Mouse (Mus musculus): ENCODE results near the gene Prss50. TPM values are rescaled to one million over a fixed set of nuclear protein-coding genes. Genes with fewer than 3 reads are reported as not detected.

Gene Prss50
- polyA plus RNA-seq, 1 experiment from 2014 or later: 0.43 TPM

GRCm38 (mm10) chr9:110834411-110834810 lies 23.4 kb upstream of the Prss50 start, which contains the start of gene Prss45:
Gene Prss45, plus strand, starts transcription at chr9:110834588.
- H3K4me3 ChIP-seq (ENCODE audit: low read depth, low read length): no peak within 1 kb of the TSS
- WGBS: 80% methylated on average over 19 of the region's 19 CpGs

GRCm38 (mm10) chr9:110834961-110835360 lies 22.8 kb upstream of the Prss50 start:
- no peaks in the 10 kb centered on the region for H3K4me1 ChIP-seq (ENCODE audit: control insufficient read depth, insufficient read depth, low read length)
- H3K4me3 ChIP-seq (ENCODE audit: low read depth, low read length): no peak overlapping the region
- no peaks in the 10 kb centered on the region for H3K27me3 ChIP-seq (ENCODE audit: control insufficient read depth, insufficient read depth, low read length)
- H3K4me2 ChIP-seq (ENCODE audit: low read depth, low read length): no peak overlapping the region
- 41% methylated on average over 10 of the region's 10 CpGs for WGBS
- no peak overlapping the region for H3K27ac ChIP-seq (ENCODE audit: low read depth, low read length)
- H3K36me3 ChIP-seq (ENCODE audit: control insufficient read depth, insufficient read depth, low read length): no peaks in the 10 kb centered on the region
- ATAC-seq (ENCODE audit: low read depth): no peak
- H3K9ac ChIP-seq (replicated peaks; ENCODE audit: low read depth, low read length): no peak overlapping the region
- no peaks in the 10 kb centered on the region for H3K9me3 ChIP-seq (ENCODE audit: control insufficient read depth, low read length)

More at GRCm38 (mm10) chr9:110834411-110834810, 23.4 kb upstream of the Prss50 start, which contains the start of gene Prss45:
- Histone ChIP-seq H3K27me3 (ENCODE audit: control insufficient read depth, insufficient read depth, low read length) (no peaks in the 10 kb centered on the region), H3K36me3 (ENCODE audit: control insufficient read depth, insufficient read depth, low read length) (no peaks in the 10 kb centered on the region), H3K27ac (ENCODE audit: low read depth, low read length) (no peak within 1 kb of the TSS), H3K4me1 (ENCODE audit: control insufficient read depth, insufficient read depth, low read length) (no peaks in the 10 kb centered on the region), H3K9ac (replicated peaks; ENCODE audit: low read depth, low read length) (no peak within 1 kb of the TSS), H3K9me3 (ENCODE audit: control insufficient read depth, low read length) (no peaks in the 10 kb centered on the region), H3K4me2 (ENCODE audit: low read depth, low read length) (no peak within 1 kb of the TSS)
- no peak for ATAC-seq (ENCODE audit: low read depth)

- H3K9me3 ChIP-seq (ENCODE audit: control insufficient read depth, low read length): no peaks in the 10 kb centered on the region
- no peak for ATAC-seq (ENCODE audit: low read depth)
- no peaks in the 10 kb centered on the region for H3K36me3 ChIP-seq (ENCODE audit: control insufficient read depth, insufficient read depth, low read length)
- no peak overlapping the region for H3K4me3 ChIP-seq (ENCODE audit: low read depth, low read length)
- H3K4me1 ChIP-seq (ENCODE audit: control insufficient read depth, insufficient read depth, low read length): no peaks in the 10 kb centered on the region
- no peak overlapping the region for H3K27ac ChIP-seq (ENCODE audit: low read depth, low read length)
- H3K9ac ChIP-seq (replicated peaks; ENCODE audit: low read depth, low read length): no peak overlapping the region
- no peaks in the 10 kb centered on the region for H3K27me3 ChIP-seq (ENCODE audit: control insufficient read depth, insufficient read depth, low read length)
- H3K4me2 ChIP-seq (ENCODE audit: low read depth, low read length): no peak overlapping the region
- WGBS: 64% methylated on average over 2 of the region's 2 CpGs
Measured at GRCm38 (mm10) chr9:110836112-110836511, 21.7 kb upstream of the Prss50 start.

GRCm38 (mm10) chr9:110840905-110841304 lies 16.9 kb upstream of the Prss50 start:
- Histone ChIP-seq H3K27ac (ENCODE audit: low read depth, low read length) (no peak overlapping the region), H3K36me3 (ENCODE audit: control insufficient read depth, insufficient read depth, low read length) (no peaks in the 10 kb centered on the region), H3K9me3 (ENCODE audit: control insufficient read depth, low read length) (no peaks in the 10 kb centered on the region), H3K9ac (replicated peaks; ENCODE audit: low read depth, low read length) (no peak overlapping the region), H3K4me1 (ENCODE audit: control insufficient read depth, insufficient read depth, low read length) (no peaks in the 10 kb centered on the region), H3K27me3 (ENCODE audit: control insufficient read depth, insufficient read depth, low read length) (no peaks in the 10 kb centered on the region), H3K4me3 (ENCODE audit: low read depth, low read length) (no peak overlapping the region), H3K4me2 (ENCODE audit: low read depth, low read length) (no peak overlapping the region)
- WGBS: 68% methylated on average over 6 of the region's 6 CpGs
- ATAC-seq (ENCODE audit: low read depth): no peak

DNA sequence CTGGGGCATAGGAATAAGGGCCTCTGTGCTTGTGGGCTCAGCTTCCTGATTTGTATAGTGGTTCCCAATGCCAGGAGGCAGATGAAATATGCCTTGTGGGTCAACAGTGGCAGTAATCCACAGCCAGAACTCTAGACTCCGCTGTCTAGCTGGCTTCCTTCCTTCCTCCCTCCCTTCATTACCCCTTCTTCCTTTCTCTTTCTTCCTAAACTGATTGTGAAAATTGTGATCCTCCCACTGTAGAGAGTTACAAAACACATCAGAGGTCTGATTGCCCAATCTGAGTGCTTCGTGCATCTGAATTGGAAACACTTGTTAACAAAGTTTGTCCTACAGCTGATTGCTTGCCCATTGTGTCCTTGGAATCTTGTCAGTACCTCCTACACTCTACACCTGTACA lies 16.3 kb upstream of the Prss50 start:
- Histone ChIP-seq H3K36me3 (ENCODE audit: control insufficient read depth, insufficient read depth, low read length) (no peaks in the 10 kb centered on the region), H3K4me1 (ENCODE audit: control insufficient read depth, insufficient read depth, low read length) (no peaks in the 10 kb centered on the region), H3K27ac (ENCODE audit: low read depth, low read length) (no peak overlapping the region), H3K27me3 (ENCODE audit: control insufficient read depth, insufficient read depth, low read length) (no peaks in the 10 kb centered on the region), H3K4me2 (ENCODE audit: low read depth, low read length) (no peak overlapping the region), H3K9ac (replicated peaks; ENCODE audit: low read depth, low read length) (no peak overlapping the region), H3K4me3 (ENCODE audit: low read depth, low read length) (no peak overlapping the region), H3K9me3 (ENCODE audit: control insufficient read depth, low read length) (no peaks in the 10 kb centered on the region)
- ATAC-seq (ENCODE audit: low read depth): no peak
- 83% methylated on average over 2 of the region's 2 CpGs for WGBS

- Histone ChIP-seq H3K27ac (ENCODE audit: low read depth, low read length) (no peak within 1 kb of the TSS), H3K36me3 (ENCODE audit: control insufficient read depth, insufficient read depth, low read length) (no peaks in the 10 kb centered on the region), H3K4me1 (ENCODE audit: control insufficient read depth, insufficient read depth, low read length) (no peaks in the 10 kb centered on the region), H3K9me3 (ENCODE audit: control insufficient read depth, low read length) (no peaks in the 10 kb centered on the region), H3K4me3 (ENCODE audit: low read depth, low read length) (no peak within 1 kb of the TSS), H3K4me2 (ENCODE audit: low read depth, low read length) (no peak within 1 kb of the TSS), H3K9ac (replicated peaks; ENCODE audit: low read depth, low read length) (no peak within 1 kb of the TSS), H3K27me3 (ENCODE audit: control insufficient read depth, insufficient read depth, low read length) (no peaks in the 10 kb centered on the region)
- ATAC-seq (ENCODE audit: low read depth): no peak
- WGBS: 89% methylated on average over 10 of the region's 10 CpGs
Measured at GRCm38 (mm10) chr9:110844206-110844605, 13.6 kb upstream of the Prss50 start, which contains the start of gene Prss46. Gene Prss46, plus strand, starts transcription at chr9:110844506.

- Histone ChIP-seq H3K27ac (ENCODE audit: low read depth, low read length) (no peak overlapping the region), H3K9me3 (ENCODE audit: control insufficient read depth, low read length) (no peaks in the 10 kb centered on the region), H3K9ac (replicated peaks; ENCODE audit: low read depth, low read length) (no peak overlapping the region), H3K4me2 (ENCODE audit: low read depth, low read length) (no peak overlapping the region), H3K27me3 (ENCODE audit: control insufficient read depth, insufficient read depth, low read length) (no peaks in the 10 kb centered on the region), H3K4me3 (ENCODE audit: low read depth, low read length) (no peak overlapping the region), H3K36me3 (ENCODE audit: control insufficient read depth, insufficient read depth, low read length) (no peaks in the 10 kb centered on the region), H3K4me1 (ENCODE audit: control insufficient read depth, insufficient read depth, low read length) (no peaks in the 10 kb centered on the region)
- no peak for ATAC-seq (ENCODE audit: low read depth)
- WGBS: 83% methylated on average over 7 of the region's 7 CpGs
Measured at GRCm38 (mm10) chr9:110849162-110849561, 8.6 kb upstream of the Prss50 start.

DNA sequence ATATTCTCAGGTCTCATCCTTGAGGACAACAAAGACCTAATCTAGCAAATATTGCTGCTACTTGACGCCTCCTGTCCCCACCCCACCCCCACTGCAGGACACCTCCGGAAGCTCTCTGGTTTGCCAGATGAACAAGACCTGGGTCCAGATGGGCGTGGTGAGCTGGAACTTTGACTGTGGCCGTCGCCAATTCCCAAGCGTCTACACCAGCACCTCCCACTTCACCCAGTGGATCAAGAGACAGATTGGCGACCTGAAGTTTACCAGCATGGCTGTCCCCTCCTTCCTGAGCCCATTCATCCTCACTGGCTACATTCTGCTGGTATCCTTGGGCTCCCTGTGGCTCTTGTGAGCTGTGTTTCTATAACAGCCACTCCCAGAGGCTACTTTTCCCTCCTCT lies 1.9 kb upstream of the Prss50 start:
- 74% methylated on average over 7 of the region's 7 CpGs for WGBS
- no peaks in the 10 kb centered on the region for H3K36me3 ChIP-seq (ENCODE audit: control insufficient read depth, insufficient read depth, low read length)
- H3K4me2 ChIP-seq (ENCODE audit: low read depth, low read length): no peak overlapping the region
- H3K9me3 ChIP-seq (ENCODE audit: control insufficient read depth, low read length): no peaks in the 10 kb centered on the region
- ATAC-seq (ENCODE audit: low read depth): no peak
- no peaks in the 10 kb centered on the region; the same call in 1 of the 2 replicates for H3K27me3 ChIP-seq (ENCODE audit: control insufficient read depth, insufficient read depth, low read length)
- H3K27ac ChIP-seq (ENCODE audit: low read depth, low read length): no peak overlapping the region
- no peak overlapping the region for H3K9ac ChIP-seq (replicated peaks; ENCODE audit: low read depth, low read length)
- H3K4me3 ChIP-seq (ENCODE audit: low read depth, low read length): no peak overlapping the region
- no peaks in the 10 kb centered on the region for H3K4me1 ChIP-seq (ENCODE audit: control insufficient read depth, insufficient read depth, low read length)

GRCm38 (mm10) chr9:110856920-110857319 lies 847 bp upstream of the Prss50 start:
- 75% methylated on average over 4 of the region's 4 CpGs for WGBS
- H3K27me3 ChIP-seq (ENCODE audit: control insufficient read depth, insufficient read depth, low read length): no peaks in the 10 kb centered on the region; the same call in 1 of the 2 replicates
- no peak overlapping the region for H3K4me3 ChIP-seq (ENCODE audit: low read depth, low read length)
- no peaks in the 10 kb centered on the region for H3K9me3 ChIP-seq (ENCODE audit: control insufficient read depth, low read length)
- no peak overlapping the region for H3K4me2 ChIP-seq (ENCODE audit: low read depth, low read length)
- H3K9ac ChIP-seq (replicated peaks; ENCODE audit: low read depth, low read length): no peak overlapping the region
- no peak for ATAC-seq (ENCODE audit: low read depth)
- H3K4me1 ChIP-seq (ENCODE audit: control insufficient read depth, insufficient read depth, low read length): no peaks in the 10 kb centered on the region
- H3K27ac ChIP-seq (ENCODE audit: low read depth, low read length): no peak overlapping the region
- no peaks in the 10 kb centered on the region for H3K36me3 ChIP-seq (ENCODE audit: control insufficient read depth, insufficient read depth, low read length)

All from neural tube, embryonic 14.5 days (tissue).